Mouse (Mus musculus): ENCODE measurements around the gene Scnn1a.
"Not testable (repeated sequence)": the region's sequence is repeated elsewhere in the genome, so short reads cannot be mapped to it uniquely, and the experiment has no call there.

Scnn1a gene

DNA sequence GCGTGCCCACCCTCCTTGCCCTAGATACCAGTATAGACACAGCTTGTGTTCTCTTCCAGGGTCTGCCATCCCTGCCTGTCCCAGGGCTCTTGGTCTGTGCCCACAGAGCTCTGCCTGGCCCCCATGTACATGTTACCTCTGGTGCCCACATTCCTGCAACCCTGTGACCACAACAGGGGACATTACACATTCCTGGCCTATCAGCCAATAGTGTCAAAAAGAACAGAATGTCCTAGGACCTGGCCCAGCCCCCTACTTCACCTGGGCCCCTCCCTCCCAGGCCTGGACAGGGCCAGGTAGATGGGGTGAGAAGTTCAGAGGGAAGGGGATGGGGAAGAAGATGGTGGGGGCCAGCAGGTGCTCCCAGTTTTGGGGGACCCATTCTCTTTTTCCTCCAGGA, at the start of gene Scnn1a:
Gene Scnn1a, plus strand, starts transcription at position 337 of the 400 bp plus-strand sequence.
- peak; percentile 70 to 85 for DNase-seq

DNA sequence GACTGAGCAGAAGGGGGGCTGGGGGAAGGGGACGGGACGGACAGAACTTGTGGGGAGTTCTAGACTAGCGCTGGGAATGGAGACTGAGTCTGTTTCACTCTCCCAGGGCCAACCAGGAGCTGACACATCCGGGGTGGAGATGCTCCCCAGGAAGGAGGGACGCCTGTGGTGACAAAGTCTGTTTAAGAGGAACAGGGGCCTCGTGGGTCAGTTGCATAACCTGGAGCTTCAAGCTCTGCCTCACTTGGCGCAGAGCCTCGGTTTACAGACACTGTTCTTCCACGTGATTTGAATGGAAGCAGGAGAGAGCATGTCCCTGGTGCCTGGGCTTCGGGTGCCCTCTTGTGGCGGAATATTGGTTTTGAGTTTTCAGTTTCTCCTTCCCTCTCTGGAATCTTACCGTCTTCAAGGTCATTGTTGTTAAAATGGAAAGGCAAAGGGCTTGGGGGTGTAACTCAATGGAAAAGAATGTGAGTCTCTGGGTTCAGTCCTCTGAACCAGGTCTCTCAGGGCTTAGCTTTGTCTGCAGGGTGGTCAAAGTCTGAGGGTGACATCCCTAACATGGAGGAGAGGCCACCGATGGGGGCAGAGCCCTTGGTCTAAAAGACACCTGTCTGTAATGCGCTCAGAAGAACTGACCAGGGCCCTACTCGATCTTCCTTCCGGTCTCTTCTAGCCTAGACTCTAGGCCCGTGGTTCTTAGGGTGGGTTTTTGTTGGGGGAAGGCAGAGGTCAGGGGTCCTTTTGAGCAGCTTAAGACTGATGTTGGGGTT, 48.8 kb upstream of the Scnn1a start:
- peak; percentile 92 to 93 for DNase-seq

DNA sequence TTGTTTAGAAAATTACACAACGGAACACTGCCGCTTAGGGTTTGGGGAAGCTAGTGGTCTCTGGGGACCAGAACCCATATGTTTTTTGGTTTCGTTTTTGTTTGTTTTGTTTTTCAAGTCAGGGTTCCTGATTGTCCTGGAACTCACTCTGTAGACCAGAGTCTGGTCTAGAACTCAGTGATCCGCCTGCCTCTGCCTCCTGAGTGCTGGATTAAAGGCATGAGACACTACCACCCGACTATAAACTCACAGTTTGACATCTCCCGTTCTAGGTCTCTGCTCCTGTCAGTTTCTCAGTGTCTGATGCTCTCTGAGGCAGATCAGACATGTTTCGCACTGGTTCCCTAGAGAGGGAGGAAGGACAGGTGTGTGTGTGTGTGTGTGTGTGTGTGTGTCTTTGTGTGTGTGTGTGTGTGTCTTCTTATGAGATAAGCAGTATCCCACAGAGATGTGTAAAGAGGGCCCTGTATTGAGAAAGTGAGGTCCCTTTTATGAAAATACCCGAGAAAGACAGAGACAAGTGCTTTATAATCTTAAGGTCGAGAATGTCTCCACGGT, 48.2 kb upstream of the Scnn1a start:
- DNase-seq, result no peak

DNA sequence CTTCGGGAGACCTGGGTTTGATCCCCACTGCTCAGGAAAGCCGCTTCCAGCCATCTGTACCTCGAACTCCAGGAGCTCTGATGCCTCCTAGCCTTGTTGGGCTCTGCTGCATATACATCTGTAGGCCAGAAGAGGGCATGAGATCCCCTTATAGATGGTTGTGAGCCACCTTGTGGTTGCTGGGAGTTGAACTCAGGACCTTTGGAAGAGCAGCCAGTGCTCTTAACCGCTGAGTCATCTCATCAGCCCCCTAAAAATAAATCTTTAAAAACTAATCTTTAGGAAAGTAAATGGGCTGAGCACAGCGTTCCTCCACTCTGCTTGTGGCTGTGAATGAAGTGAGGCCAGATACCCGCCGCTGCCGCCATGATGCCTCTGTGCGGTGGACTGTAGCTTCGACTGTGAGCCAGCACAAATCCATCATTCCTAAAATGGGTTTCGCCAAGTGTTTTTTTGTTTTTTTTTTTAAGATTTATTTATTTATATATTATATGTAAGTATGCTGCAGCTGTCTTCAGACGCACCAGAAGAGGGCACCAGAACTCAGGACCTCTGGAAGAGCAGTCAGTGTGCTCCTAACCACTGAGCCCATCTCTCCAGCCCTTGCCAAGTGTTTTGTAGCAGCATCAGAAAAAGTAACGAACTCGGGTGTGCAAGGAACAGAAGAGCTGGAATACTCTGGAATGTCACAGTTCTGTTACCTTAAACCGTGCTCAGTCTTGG, 45.5 kb upstream of the Scnn1a start:
- peak; percentile 72 for DNase-seq

DNA sequence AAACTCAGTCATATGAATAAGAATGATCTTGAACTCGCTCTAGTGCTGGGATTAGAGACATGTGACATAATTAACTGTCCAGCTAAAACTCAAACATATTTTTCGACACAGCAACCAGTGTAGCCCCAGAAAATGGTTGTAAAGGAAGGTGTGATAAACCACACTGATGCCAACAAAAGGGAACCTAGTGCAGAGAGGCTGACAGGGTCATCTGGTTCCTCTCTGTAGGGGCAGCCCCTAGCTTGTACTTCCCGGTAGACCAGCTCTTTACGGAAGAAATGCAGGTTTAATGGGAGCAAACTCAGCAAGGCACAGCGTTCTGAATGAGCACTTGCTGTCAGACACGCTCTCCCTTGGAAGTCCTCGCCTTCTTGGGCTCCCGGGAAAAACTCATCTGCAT, 40.7 kb upstream of the Scnn1a start:
- DNase-seq, result no peak

DNA sequence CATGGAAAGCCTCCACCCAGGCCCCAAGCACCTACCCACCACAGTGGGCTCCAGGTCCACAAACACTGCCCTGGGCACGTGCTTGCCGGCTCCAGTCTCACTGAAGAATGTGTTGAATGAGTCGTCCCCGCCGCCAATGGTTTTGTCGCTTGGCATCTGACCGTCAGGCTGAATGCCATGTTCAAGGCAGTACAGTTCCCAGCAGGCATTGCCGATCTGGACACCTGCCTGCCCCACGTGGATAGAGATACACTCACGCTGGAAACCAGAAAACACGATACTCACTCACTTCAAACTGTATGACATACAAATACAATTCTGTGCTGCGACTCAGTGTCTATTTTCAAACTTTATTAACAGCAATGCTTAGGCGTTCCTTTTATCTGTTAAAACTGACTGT, 37.7 kb upstream of the Scnn1a start:
- DNase-seq, result not testable (repeated sequence)

DNA sequence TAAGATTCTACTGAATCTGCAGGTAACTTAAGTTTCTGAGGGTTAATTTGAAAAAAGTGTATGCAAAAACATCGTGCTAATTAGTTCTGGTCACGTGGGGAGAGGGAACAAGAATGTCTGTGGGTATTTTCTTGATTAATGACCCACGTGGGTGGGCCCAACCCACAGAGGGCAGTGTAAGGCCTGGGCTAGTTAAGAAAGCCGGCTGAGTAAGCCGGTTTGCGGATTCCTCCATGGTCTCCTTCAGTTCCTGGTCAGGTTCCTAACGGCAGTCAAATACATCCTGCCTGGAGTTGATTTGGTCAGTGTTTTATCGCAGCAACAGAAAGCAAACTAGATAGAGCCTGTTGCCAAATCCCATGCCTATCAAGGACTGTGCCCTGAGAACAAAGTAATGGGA, 36.2 kb upstream of the Scnn1a start:
- no peak for DNase-seq

DNA sequence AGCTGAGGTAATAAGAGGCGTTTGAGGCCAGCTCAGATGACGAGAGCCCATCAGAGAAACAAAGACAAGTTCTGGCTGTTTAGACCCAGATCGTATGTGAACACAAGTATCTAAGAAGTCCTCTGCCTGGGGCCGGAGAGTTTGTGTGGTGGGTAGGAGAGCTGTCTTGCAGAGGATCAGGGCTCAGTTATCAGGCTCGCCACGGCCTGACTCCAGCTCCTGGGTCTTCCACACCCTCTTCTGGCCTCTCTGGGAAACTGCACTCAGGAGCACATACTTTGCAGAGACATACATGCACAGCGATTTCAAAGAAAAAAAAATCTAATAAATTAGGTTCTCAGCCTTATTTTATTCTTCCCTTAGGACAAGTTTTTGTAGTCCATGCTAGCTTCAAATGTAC, 35.7 kb upstream of the Scnn1a start:
- no peak for DNase-seq

DNA sequence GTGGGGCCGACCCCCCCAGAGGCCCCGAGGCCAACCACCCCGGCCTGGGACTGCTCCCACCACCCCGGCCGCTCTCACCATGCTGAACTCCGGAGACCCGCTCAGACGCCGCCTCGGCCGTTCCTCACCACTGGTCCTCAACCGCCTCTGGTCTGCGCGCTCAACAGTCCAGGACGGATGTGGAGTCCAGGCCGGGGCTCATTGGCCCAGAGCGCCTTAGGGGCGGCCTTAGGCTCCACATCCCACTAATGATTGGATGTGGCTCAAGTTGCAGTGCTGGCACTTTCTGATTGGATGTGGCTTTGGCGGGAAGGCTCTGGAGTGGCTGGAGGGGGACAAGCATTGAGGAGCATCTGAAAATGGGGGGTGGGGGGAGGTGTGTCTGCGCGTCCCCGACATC, 34.6 kb upstream of the Scnn1a start, which contains the start of gene Tuba3a:
Gene Tuba3a, minus strand, starts transcription at position 153 of the 400 bp plus-strand sequence.
- DNase-seq, result no peak

DNA sequence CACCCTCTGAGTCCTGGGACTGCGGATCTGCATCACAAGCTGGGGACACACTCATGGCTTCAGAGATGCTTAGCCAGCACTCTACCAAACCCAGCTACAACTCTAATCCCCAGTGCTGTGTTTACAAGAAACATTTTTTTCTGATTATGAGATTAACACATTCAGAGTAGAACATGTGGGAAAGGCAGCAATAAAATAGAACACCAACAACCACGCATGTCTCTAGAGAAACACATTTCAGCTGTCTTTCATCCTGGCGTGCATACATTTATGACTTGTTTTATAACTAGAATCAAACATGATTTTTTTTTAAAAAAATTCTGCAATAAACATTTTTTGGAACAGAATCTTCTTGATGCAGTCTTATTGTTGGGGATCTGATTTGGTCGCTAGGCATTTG, 33.5 kb upstream of the Scnn1a start:
- DNase-seq, result no peak

DNA sequence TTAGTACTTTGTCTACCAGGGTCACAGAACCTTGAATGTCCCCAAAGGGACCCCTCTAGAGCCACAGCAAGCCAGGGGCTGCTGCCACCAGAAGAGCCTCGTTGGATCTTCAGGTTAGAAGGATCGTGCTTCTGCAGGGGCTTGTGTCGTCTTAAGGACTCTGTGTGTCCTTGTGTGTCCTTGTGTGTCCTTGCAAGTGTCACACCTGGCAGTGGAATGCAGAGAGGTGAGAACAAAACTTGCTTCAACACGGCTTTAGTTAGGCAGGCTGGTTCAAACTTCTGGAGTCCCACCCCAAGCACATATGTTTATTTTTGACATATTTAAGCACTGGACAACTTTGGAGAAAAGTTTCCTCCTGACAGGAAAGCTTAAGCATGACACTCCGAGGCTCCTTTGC, 31.7 kb upstream of the Scnn1a start:
- DNase-seq, result no peak

DNA sequence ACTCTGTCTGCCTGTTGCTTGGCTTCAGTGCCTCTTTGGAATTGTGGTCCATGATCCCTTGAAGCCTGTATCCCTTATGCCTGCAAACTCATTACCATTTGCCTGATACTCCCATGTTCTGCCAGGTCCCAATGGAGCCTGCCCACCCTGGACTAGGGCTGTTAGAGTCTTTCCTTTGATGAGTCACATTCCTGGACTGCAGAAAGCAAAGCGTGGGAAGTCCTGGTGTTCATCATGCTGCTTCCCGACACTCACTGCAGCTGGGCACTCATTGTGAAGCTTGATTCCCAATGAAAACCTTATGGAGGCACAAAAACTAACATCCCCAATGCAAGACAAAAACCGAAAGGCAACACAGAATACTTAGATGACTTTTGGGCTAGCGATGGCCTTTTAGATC, 29.1 kb upstream of the Scnn1a start:
- no peak for DNase-seq

DNA sequence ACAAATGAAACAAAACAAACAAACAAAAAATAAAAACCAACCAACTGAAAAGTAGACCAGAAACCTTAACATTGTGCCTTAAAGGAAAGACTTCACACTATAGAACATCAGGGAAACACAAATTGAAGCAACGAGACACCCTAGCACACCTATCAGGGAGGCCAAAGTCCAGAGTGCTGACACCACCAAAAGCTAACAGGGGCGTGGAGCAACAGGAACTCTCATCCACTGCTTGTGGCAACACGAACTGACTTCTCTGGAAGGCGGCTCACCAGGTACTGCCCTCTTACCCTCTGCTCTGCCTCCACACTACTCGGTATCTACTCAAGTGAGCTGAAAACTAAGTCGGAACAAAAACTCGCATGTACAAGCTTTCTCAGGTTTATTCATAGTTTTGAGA, 28.2 kb upstream of the Scnn1a start:
- no peak for DNase-seq

DNA sequence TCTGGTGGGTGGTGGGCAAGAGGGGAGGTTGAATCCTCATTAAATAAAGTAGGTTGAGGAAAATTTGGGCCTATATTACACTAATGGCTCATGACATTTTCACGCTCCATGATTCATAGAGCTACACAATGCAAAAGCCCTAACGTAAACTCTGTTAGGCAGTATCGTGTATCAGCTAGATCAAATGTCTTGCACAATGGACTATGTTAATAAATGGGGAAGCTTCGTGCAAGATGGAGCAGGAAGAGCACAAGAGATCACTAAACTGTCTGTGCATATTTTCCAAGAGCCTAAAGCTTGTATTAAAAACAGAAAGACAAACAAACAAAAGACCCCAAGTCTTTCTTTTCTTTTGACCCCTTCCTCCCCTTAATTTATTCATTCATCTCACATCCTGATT, 26.4 kb upstream of the Scnn1a start:
- DNase-seq, result no peak

DNA sequence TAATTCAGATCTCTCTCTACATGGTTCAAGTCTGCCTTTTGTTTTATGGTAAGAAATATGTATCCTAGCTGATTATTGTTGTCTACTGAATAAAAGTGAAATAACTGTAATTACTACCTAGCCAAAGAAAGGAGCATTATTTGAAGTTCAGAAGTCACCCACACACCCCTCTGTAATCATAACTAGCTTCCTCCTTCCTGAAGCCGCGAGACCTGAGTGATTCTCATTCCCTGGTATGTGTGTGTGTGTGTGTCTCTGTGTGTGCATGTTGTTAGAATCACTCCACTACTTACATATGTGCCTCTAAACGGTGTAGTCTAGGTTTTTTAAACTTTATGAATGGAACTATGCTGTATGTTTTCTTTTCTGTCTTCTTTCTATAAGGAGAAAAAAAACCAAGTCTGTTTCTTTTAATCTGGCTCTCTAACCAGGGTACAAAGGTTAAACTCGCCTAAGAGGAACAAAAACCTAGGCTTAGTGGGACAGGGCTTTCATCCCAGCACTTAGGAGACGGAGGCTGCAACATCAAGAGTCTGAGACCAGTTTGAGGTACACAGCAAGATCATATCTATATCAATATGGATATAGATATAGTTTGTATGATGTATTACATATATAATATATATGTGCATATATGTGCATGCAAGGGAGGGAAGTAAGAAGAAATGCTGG, 23.2 kb upstream of the Scnn1a start:
- DNase-seq, result no peak

DNA sequence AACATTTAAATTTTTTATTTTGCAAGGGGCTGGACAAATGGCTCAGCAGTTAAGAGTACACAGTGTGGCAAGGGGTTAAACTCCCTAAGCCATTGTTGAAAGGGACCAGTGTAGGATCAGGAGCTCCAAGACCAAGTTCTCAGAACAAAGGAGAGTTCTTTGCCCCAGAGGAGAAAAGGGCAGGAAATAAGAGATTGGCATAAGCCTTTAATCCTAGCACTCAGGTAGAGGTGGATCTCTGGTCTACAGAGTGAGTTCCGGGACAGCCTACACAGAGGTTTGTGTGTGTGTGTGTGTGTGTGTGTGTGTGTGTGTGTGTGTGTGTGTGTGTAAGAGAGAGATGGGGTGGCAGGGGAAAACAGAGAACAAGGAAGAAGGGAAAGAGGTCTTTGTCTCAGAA, 19.5 kb upstream of the Scnn1a start:
- DNase-seq, result no peak

DNA sequence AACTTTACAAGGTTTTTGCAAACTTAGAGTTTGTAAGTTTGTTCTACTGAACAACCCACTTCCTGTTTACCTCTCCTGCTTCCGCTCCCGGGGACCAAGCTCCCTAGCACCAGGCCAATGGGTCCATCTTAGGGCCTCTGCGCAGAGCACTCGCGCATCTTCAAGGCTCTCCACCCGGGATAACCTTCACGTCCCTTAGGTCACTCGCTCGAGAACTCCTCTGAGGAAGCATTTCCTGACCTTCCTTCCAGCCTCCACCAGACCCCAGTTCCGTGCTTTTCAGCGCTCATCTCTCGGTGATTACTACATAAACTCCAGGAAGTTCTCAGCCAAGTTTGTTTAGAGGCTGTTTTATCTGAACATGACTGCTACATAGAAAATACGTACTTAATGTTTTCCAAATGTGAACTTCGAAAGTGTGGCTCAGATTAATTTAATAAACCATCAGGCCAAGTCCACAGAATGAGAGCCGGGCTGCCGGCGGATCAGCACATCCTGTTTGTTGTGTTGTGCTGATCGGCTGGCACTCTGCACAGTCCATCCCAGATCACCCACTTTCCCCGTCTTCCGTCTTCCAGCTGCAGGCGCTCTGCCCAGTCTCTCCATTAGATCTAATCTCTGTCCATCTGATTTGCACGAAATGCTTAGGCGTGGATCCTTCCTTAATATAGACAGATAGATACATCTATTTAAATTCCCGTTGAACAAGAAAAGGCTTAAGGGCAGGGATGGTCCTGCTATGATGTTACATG, 18.1 kb upstream of the Scnn1a start:
- DNase-seq, result peak; percentile 50 to 71

DNA sequence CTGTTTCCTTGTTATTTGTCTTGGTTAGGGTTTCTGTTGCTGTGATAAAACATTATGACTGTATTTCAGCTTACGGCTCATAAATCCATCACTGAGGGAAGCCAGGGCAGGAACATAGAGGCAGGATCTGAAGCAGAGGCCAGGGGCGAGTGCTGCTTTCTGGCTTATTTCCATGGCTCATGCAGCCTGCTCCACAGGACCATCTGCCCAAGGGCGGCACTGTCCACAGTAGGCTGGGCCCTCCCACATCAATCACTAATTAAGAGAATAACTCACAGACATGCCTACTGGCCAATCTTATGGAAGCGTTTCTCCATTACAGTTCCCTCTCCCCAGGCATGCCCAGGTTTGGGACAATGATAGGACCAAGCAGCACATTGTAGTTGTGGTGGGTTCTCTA, 17.2 kb upstream of the Scnn1a start:
- no peak for DNase-seq

DNA sequence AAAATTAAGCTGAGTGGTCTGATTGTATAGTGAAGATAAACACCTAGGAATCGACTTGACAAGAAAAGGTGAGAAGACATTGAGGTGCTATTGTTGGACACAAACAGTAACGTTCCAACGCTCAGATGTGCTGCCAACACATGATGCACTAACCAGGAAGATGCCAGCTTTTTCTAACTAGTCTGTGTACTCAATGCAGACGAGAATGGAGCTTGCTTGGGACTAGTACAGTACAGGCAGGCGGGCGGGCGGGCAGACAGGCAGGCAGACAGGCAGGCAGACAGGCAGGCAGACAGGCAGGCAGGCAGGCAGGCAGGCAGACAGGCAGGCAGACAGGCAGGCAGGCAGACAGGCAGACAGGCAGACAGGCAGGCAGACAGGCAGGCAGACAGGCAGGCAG, 16.1 kb upstream of the Scnn1a start:
- DNase-seq, result not testable (repeated sequence)

DNA sequence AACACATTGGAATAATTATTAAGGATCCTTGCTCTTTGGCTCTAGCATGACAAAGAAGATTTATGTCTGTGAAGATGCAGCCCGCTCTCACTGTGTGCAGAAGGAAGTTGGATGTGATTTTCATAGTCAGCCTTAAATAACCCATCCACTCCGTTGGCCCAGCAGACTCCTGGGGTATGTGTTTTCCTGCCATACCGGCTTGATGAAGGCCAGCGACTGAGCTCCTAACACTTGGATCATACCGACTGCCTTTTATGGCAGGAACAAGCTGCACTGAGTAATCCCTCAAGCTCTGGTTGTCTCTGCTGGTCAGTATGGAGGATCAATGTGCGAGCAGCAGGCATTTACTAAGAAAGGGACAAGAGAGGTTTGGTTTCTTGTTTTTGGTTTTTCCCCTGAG, 15.0 kb upstream of the Scnn1a start:
- DNase-seq, result no peak

DNA sequence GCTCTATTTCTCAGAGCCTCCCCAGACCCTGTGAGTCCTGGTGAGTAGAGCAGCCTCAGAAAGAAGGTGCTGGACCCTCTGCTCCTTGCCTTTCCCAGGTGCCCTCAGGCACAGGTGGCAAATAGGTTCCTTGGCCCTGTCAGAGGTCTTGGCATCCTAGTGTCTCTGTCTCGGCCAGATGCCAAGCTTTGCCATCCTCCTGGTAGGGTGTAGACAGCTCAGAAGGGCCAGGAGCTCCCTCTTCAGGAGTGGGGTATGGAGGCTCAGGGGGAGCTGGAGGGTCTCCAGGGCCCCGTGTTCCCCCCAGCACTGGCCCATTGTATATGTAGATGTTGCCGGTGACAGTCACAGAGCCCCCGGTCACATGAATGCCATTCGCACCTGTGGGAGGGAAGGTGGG, 13.4 kb upstream of the Scnn1a start:
- DNase-seq, result no peak

DNA sequence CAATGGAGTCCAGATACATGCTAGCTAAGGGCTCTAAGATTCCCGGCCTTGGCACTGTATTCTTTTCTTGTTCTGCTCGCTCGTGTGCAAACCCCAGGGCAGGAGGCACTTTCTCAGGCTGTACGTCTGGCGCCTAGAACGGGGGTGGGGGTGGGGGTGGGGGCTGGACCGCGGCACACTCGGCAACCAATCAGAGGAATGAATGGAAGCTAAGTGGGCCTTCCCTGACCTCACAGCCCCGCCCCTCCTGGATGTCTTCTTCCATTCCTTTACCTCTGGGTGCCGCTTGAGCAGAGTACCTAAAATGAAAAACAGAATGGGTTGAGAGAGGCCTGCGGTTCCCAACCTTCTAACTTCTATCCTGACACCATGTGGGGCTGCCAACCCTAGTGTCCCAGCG, 11.5 kb upstream of the Scnn1a start:
- no peak for DNase-seq

DNA sequence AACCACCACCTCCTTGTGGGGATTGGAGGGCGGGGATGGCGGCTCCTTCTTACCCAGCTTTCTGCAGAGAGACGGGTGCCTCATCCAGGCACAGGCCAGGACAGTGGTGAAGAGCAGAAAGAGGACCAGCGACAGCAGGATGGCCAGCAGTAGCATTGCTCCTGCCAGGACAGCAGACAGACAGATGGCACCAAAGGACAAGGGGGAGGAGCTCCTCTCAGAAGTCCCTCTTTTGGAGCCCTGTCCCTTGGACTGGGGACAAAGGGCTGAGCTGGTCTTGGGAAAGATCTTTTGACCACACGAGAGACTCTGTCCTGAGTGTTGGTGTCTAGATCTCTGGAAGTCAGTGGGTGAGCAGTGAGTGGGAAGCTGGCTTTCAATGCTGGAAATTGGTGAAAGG, 11.1 kb upstream of the Scnn1a start:
- no peak for DNase-seq

All from lung, postnatal 4 days (tissue).